Mouse (Mus musculus): Measurements from ENCODE around the gene Psmd6. TPM values are rescaled to one million over a fixed set of nuclear protein-coding genes. Genes with fewer than 3 reads are reported as not detected.

Psmd6 gene
- 103 TPM for polyA plus RNA-seq (2012; fragmentation: generic; extraction: Trizol)

GRCm38 (mm10) chr14:14120230-14121096 lies at the start of gene Psmd6:
Gene Psmd6 (minus strand): TSS chr14:14120984.
- H3K4me3 ChIP-seq, result peak within 1 kb of the TSS; percentile 89
- peak within 1 kb of the TSS; percentile 75 for H3K4me2 ChIP-seq (ENCODE audit: low read depth)
- peaks cover 30% of the 10 kb centered on the region for H3K79me2 ChIP-seq (ENCODE audit: control insufficient read depth, insufficient read depth)
- H3ac ChIP-seq (ENCODE audit: control insufficient read depth, insufficient read length), result peak within 1 kb of the TSS; percentile 55
- peaks cover 24% of the 10 kb centered on the region for H3K36me3 ChIP-seq (ENCODE audit: control insufficient read depth, insufficient read depth)
- no peaks in the 10 kb centered on the region for H3K27me3 ChIP-seq (ENCODE audit: control insufficient read depth, insufficient read depth, insufficient read length)
- TF ChIP-seq TCF3 (IDR thresholded peaks at IDR 0.05; ENCODE audit: insufficient read length, low read depth) (no peak), MYOG (IDR thresholded peaks at IDR 0.05; ENCODE audit: control insufficient read depth in 1 of 3, insufficient read depth in 1 of 3, insufficient read length in 2 of 3, low read depth in 2 of 3) (peak in 2 of 3 experiments; percentile 32 to 69), POLR2A (IDR thresholded peaks at IDR 0.05; ENCODE audit: insufficient read length, low read depth) (peak; percentile 70), REST (IDR thresholded peaks at IDR 0.05; ENCODE audit: insufficient read depth, insufficient read length) (no peak), MYOD1 (IDR thresholded peaks at IDR 0.05; ENCODE audit: control insufficient read depth in 1 of 3, insufficient read length in 2 of 3, low read depth in 2 of 3) (peak in 2 of 3 experiments; percentile 33 to 36), POLR2AphosphoS2 (IDR thresholded peaks at IDR 0.05; ENCODE audit: insufficient read length, low read depth) (peak; percentile 59)

- Histone ChIP-seq H3K27me3 (ENCODE audit: control insufficient read depth, insufficient read depth, insufficient read length) (no peaks in the 10 kb centered on the region), H3K4me3 (no peak overlapping the region), H3ac (ENCODE audit: control insufficient read depth, insufficient read length) (no peak overlapping the region), H3K4me2 (ENCODE audit: low read depth) (no peak overlapping the region), H3K79me2 (ENCODE audit: control insufficient read depth, insufficient read depth) (no peaks in the 10 kb centered on the region), H3K36me3 (ENCODE audit: control insufficient read depth, insufficient read depth) (peaks cover 36% of the 10 kb centered on the region)
- TF ChIP-seq TCF3 (IDR thresholded peaks at IDR 0.05; ENCODE audit: insufficient read length, low read depth) (no peak), MYOD1 (IDR thresholded peaks at IDR 0.05; ENCODE audit: control insufficient read depth in 1 of 3, insufficient read length in 2 of 3, low read depth in 2 of 3) (no peak), E2F4 (IDR thresholded peaks at IDR 0.05; ENCODE audit: insufficient read depth) (no peak), REST (IDR thresholded peaks at IDR 0.05; ENCODE audit: insufficient read depth, insufficient read length) (no peak), TCF12 (IDR thresholded peaks at IDR 0.05; ENCODE audit: insufficient read depth, poor library complexity, severe bottlenecking) (no peak), USF1 (IDR thresholded peaks at IDR 0.05; ENCODE audit: low read depth) (no peak), POLR2AphosphoS2 (IDR thresholded peaks at IDR 0.05; ENCODE audit: insufficient read length, low read depth) (no peak)
These were observed 10.1 kb downstream of the Psmd6 start for GRCm38 (mm10) chr14:14110710-14111109.

- Histone ChIP-seq H3K27me3 (ENCODE audit: control insufficient read depth, insufficient read depth, insufficient read length) (no peaks in the 10 kb centered on the region), H3K4me2 (ENCODE audit: low read depth) (no peak overlapping the region), H3K79me2 (ENCODE audit: control insufficient read depth, insufficient read depth) (no peaks in the 10 kb centered on the region), H3K36me3 (ENCODE audit: control insufficient read depth, insufficient read depth) (peaks cover 7% of the 10 kb centered on the region), H3ac (ENCODE audit: control insufficient read depth, insufficient read length) (no peak overlapping the region), H3K4me3 (no peak overlapping the region)
- no peak for TF ChIP-seq REST (IDR thresholded peaks at IDR 0.05; ENCODE audit: insufficient read depth, insufficient read length)
- no peak for TF ChIP-seq TCF12 (IDR thresholded peaks at IDR 0.05; ENCODE audit: insufficient read depth, poor library complexity, severe bottlenecking)
- TF ChIP-seq MAX (IDR thresholded peaks at IDR 0.05; ENCODE audit: low read depth), result no peak
- TF ChIP-seq USF1 (IDR thresholded peaks at IDR 0.05; ENCODE audit: low read depth), result no peak
- TF ChIP-seq MYOG (IDR thresholded peaks at IDR 0.05; ENCODE audit: control insufficient read depth in 1 of 3, insufficient read depth in 1 of 3, insufficient read length in 2 of 3, low read depth in 2 of 3), result no peak
- TF ChIP-seq E2F4 (IDR thresholded peaks at IDR 0.05; ENCODE audit: insufficient read depth), result no peak
- TF ChIP-seq POLR2A (IDR thresholded peaks at IDR 0.05; ENCODE audit: insufficient read length, low read depth), result no peak
These were observed 15.9 kb downstream of the Psmd6 start for GRCm38 (mm10) chr14:14104930-14105318.

GRCm38 (mm10) chr14:14104213-14104929 lies 16.4 kb downstream of the Psmd6 start:
- H3K27me3 ChIP-seq (ENCODE audit: control insufficient read depth, insufficient read depth, insufficient read length), result no peaks in the 10 kb centered on the region
- H3K36me3 ChIP-seq (ENCODE audit: control insufficient read depth, insufficient read depth), result peaks cover 7% of the 10 kb centered on the region
- H3K4me2 ChIP-seq (ENCODE audit: low read depth), result no peak overlapping the region
- H3K4me3 ChIP-seq, result no peak overlapping the region
- H3ac ChIP-seq (ENCODE audit: control insufficient read depth, insufficient read length), result no peak overlapping the region
- H3K79me2 ChIP-seq (ENCODE audit: control insufficient read depth, insufficient read depth), result no peaks in the 10 kb centered on the region
- TF ChIP-seq USF1 (IDR thresholded peaks at IDR 0.05; ENCODE audit: low read depth), result no peak
- TF ChIP-seq POLR2AphosphoS2 (IDR thresholded peaks at IDR 0.05; ENCODE audit: insufficient read length, low read depth), result no peak
- no peak for TF ChIP-seq CEBPB (IDR thresholded peaks at IDR 0.05; ENCODE audit: insufficient read depth, poor library complexity, severe bottlenecking)
- no peak for TF ChIP-seq TCF12 (IDR thresholded peaks at IDR 0.05; ENCODE audit: insufficient read depth, poor library complexity, severe bottlenecking)
- TF ChIP-seq E2F4 (IDR thresholded peaks at IDR 0.05; ENCODE audit: insufficient read depth), result no peak
- no peak for TF ChIP-seq MAX (IDR thresholded peaks at IDR 0.05; ENCODE audit: low read depth)
- no peak for TF ChIP-seq MYOD1 (IDR thresholded peaks at IDR 0.05; ENCODE audit: control insufficient read depth in 1 of 3, insufficient read length in 2 of 3, low read depth in 2 of 3)
- no peak for TF ChIP-seq POLR2A (IDR thresholded peaks at IDR 0.05; ENCODE audit: insufficient read length, low read depth)
- no peak for TF ChIP-seq SRF (IDR thresholded peaks at IDR 0.05; ENCODE audit: control insufficient read depth, insufficient read length, low read depth)
- TF ChIP-seq REST (IDR thresholded peaks at IDR 0.05; ENCODE audit: insufficient read depth, insufficient read length), result no peak
- no peak for TF ChIP-seq TCF3 (IDR thresholded peaks at IDR 0.05; ENCODE audit: insufficient read length, low read depth)
- no peak for TF ChIP-seq MYOG (IDR thresholded peaks at IDR 0.05; ENCODE audit: control insufficient read depth in 1 of 3, insufficient read depth in 1 of 3, insufficient read length in 2 of 3, low read depth in 2 of 3)
